Comparison of ENCODE assay signal across 9 mouse cellular contexts in genomic region chr9:121398761-121399160, GRCm38 (mm10).
DNase-seq lines count a peak whose midpoint lies in the region; ATAC-seq lines count a peak whose summit lies in the region.
"Had no signal": no experiment of that assay in that cellular context is flagged by ENCODE, and none has a peak within 500 bp of the region (broad histone marks: within the 10 kb centered on the region; RNA-seq: fewer than 3 reads in every experiment).

No protein-coding gene starts in this region.

- H3K27ac ChIP-seq in kidney, embryonic 15.5 days: peak overlapping the region; percentile 22; the same call in 1 of the 2 replicates
- H3K27ac ChIP-seq: embryonic facial prominence, embryonic 12.5 days had no signal

- no peak overlapping the region for H3K4me2 ChIP-seq in kidney, embryonic 15.5 days
- H3K4me2 ChIP-seq: embryonic facial prominence, embryonic 12.5 days had no signal

- WGBS in kidney, embryonic 15.5 days: 76% methylated on average over 7 of the region's 7 CpGs

- ATAC-seq in kidney, embryonic 15.5 days (replicated peaks; ENCODE audit: low FRiP score): no peak
- ATAC-seq in CD4-positive, CD25-positive, alpha-beta regulatory T cell, adult 4 months: no peak

- no peaks in the 10 kb centered on the region; the same call in 1 of the 2 replicates for H3K36me3 ChIP-seq in kidney, embryonic 15.5 days
- H3K36me3 ChIP-seq: embryonic facial prominence, embryonic 12.5 days had no signal

- no peak overlapping the region for H3K9ac ChIP-seq in kidney, embryonic 15.5 days
- H3K9ac ChIP-seq: embryonic facial prominence, embryonic 12.5 days had no signal

- H3K27me3 ChIP-seq in kidney, embryonic 15.5 days: no peaks in the 10 kb centered on the region
- H3K27me3 ChIP-seq: embryonic facial prominence, embryonic 12.5 days had no signal

- no peak overlapping the region for H3K4me3 ChIP-seq in kidney, embryonic 15.5 days (replicated peaks)
- H3K4me3 ChIP-seq: embryonic facial prominence, embryonic 12.5 days had no signal

- H3K9me3 ChIP-seq in kidney, embryonic 15.5 days (replicated peaks): no peaks in the 10 kb centered on the region
- H3K9me3 ChIP-seq: embryonic facial prominence, embryonic 12.5 days had no signal

- H3K4me1 ChIP-seq in kidney, embryonic 15.5 days: peaks cover 26% of the 10 kb centered on the region

- DNase-seq in kidney, adult 9 months: no peak
- peak; percentile 92 for DNase-seq in cerebellum, adult 9-11 months
- DNase-seq in layer of hippocampus, adult 18-20 months (ENCODE audit: low spot score in 2 of 2): peak; percentile 77 to 88
- DNase-seq in right cerebral cortex, postnatal 10 days (ENCODE audit: low spot score in 2 of 2): peak; percentile 84 to 92
- no peak for DNase-seq in testis, postnatal 14 days (ENCODE audit: low spot score)
- no peak for DNase-seq in embryo, embryonic 9.5 days (ENCODE audit: extremely low spot score)

Comparison
In these comparisons a context has a peak if more than half of its experiments do, and no peak if none do; other contexts are left out.
1. DNase-seq: peak in cerebellum, adult 9-11 months (single experiment), layer of hippocampus, adult 18-20 months (2 of 2) and right cerebral cortex, postnatal 10 days (2 of 2); none in kidney, adult 9 months (single experiment), testis, postnatal 14 days (single experiment) and embryo, embryonic 9.5 days (single experiment).